8 mouse cellular contexts compared by ENCODE assay signal in the genomic region with DNA sequence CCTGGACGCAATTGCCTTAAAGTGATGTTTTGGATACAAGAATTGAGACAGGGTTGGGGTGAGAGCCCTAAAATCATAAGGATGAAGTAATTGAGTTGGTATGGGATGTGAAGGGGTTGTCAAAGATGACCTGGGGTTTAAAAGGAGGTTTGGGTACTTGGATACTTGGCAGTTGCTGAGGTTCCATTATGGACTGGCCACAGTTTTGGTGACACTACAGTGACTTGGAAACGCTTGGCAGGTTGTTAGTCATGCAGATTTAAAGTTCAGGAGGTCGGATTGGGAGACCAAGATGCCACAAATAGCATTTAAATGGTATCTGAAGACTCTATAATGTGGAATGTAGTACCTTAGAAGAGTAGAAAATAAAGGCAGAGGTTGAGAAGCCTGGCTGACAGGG. TPM values are rescaled to one million over a fixed set of nuclear protein-coding genes. Genes with fewer than 3 reads are reported as not detected.
A peak's percentile ranks its signal among the peaks of the same experiment; 100 is the strongest.
DNase-seq lines count a peak whose midpoint lies in the region; ATAC-seq and TF ChIP-seq lines count a peak whose summit lies in the region.

No protein-coding gene starts in this region.

- TF ChIP-seq RAD21 in CH12.LX (IDR thresholded peaks at IDR 0.05; ENCODE audit: low read depth, low read length), result no peak

- peaks cover 11 to 63% of the 10 kb centered on the region in 2 experiments for H3K4me1 ChIP-seq in CH12.LX (ENCODE audit: control insufficient read depth in 1 of 2, insufficient read depth in 2 of 2)
- H3K4me1 ChIP-seq in forebrain, embryonic 15.5 days, result peaks cover 35% of the 10 kb centered on the region
- H3K4me1 ChIP-seq in liver, embryonic 15.5 days (replicated peaks), result peaks cover 52% of the 10 kb centered on the region

- no peak overlapping the region for H3K27ac ChIP-seq in CH12.LX (ENCODE audit: insufficient read depth, low read depth)
- no peak overlapping the region for H3K27ac ChIP-seq in forebrain, embryonic 15.5 days (replicated peaks)
- peak overlapping the region; percentile 88 for H3K27ac ChIP-seq in liver, embryonic 15.5 days (replicated peaks)

- in situ Hi-C loops in CH12.LX (cut with MboI; ENCODE audit: low pct_ligation_motif_present, low pct_unique_long_range_greater_than_20kb, low sequenced_read_pairs), result no loop called here

- peak overlapping the region; percentile 61 to 80 (median 78) for H3K4me3 ChIP-seq in CH12.LX (replicated peaks in 1 of 3; ENCODE audit: low read depth in 2 of 3, low read length in 2 of 3, poor library complexity in 1 of 3)
- peak overlapping the region; percentile 89 for H3K4me3 ChIP-seq in forebrain, embryonic 15.5 days
- peak overlapping the region; percentile 92 for H3K4me3 ChIP-seq in liver, embryonic 15.5 days (replicated peaks)

- H3K9ac ChIP-seq in CH12.LX (ENCODE audit: insufficient read depth, low read depth), result peak overlapping the region; percentile 87
- peak overlapping the region; percentile 88 for H3K9ac ChIP-seq in forebrain, embryonic 15.5 days (replicated peaks)
- peak overlapping the region; percentile 91 for H3K9ac ChIP-seq in liver, embryonic 15.5 days

- WGBS in forebrain, embryonic 15.5 days, result 43% methylated on average over 3 of the region's 3 CpGs
- 26% methylated on average over 3 of the region's 3 CpGs for WGBS in liver, embryonic 15.5 days (ENCODE audit: insufficient replicate concordance)

- TF ChIP-seq EP300 in CH12.LX (IDR thresholded peaks at IDR 0.05; ENCODE audit: low read length), result no peak

- no peak for TF ChIP-seq CTCF in CH12.LX (conservative IDR thresholded peaks at IDR 0.05 in 1 of 2, IDR thresholded peaks at IDR 0.05 in 1 of 2; ENCODE audit: low read depth in 2 of 2, low read length in 2 of 2)

- ATAC-seq in forebrain, embryonic 15.5 days (replicated peaks), result no peak
- ATAC-seq in liver, embryonic 15.5 days (ENCODE audit: insufficient read depth), result no peak

- H3K36me3 ChIP-seq in CH12.LX (replicated peaks in 1 of 2; ENCODE audit: control insufficient read depth in 1 of 2, insufficient read depth in 1 of 2, low read length in 1 of 2), result peaks cover 52 to 57% of the 10 kb centered on the region in 2 experiments
- H3K36me3 ChIP-seq in forebrain, embryonic 15.5 days, result peaks cover 43% of the 10 kb centered on the region
- H3K36me3 ChIP-seq in liver, embryonic 15.5 days (replicated peaks), result peaks cover 56% of the 10 kb centered on the region

- TF ChIP-seq POLR2A in CH12.LX (IDR thresholded peaks at IDR 0.05; ENCODE audit: low read depth, low read length), result no peak

- dilution Hi-C loops in CH12.LX (cut with MboI; ENCODE audit: extremely low pct_ligation_motif_present, extremely low pct_unique_long_range_greater_than_20kb, low sequenced_read_pairs), result no loop called here

- H3K4me2 ChIP-seq in CH12.LX (ENCODE audit: insufficient read depth, low read depth, poor library complexity, severe bottlenecking), result peak overlapping the region; percentile 38
- H3K4me2 ChIP-seq in forebrain, embryonic 15.5 days (replicated peaks), result peak overlapping the region; percentile 95
- H3K4me2 ChIP-seq in liver, embryonic 15.5 days, result peak overlapping the region; percentile 95

- peaks cover 24% of the 10 kb centered on the region for H3K79me2 ChIP-seq in CH12.LX (replicated peaks; ENCODE audit: control insufficient read depth, extremely low read depth, insufficient read depth, poor library complexity, severe bottlenecking)

- H3K9me3 ChIP-seq in CH12.LX (replicated peaks; ENCODE audit: low read length), result no peaks in the 10 kb centered on the region
- no peaks in the 10 kb centered on the region for H3K9me3 ChIP-seq in forebrain, embryonic 15.5 days
- H3K9me3 ChIP-seq in liver, embryonic 15.5 days (replicated peaks), result no peaks in the 10 kb centered on the region

- DNase-seq in heart, adult 11 months, result peak; percentile 89
- no peak for DNase-seq in heart, adult 9 months (ENCODE audit: low spot score in 2 of 2)
- no peak for DNase-seq in CH12.LX (ENCODE audit: extremely low read depth)
- no peak for DNase-seq in urinary bladder, postnatal 10 days (ENCODE audit: low spot score)
- DNase-seq in right cerebral cortex, postnatal 4 days, result no peak
- no peak for DNase-seq in kidney, postnatal 10 days

- H3K27me3 ChIP-seq in CH12.LX (replicated peaks), result no peaks in the 10 kb centered on the region
- H3K27me3 ChIP-seq in forebrain, embryonic 15.5 days, result no peaks in the 10 kb centered on the region
- H3K27me3 ChIP-seq in liver, embryonic 15.5 days, result no peaks in the 10 kb centered on the region

TF ChIP-seq in CH12.LX, 34 proteins besides CTCF, POLR2A, EP300 and RAD21:
- TF ChIP-seq TBP (conservative IDR thresholded peaks at IDR 0.05; ENCODE audit: low read depth, low read length) (no peak), MYC (IDR thresholded peaks at IDR 0.05; ENCODE audit: low read depth, low read length) (no peak), KAT2A (IDR thresholded peaks at IDR 0.05; ENCODE audit: insufficient replicate concordance, low read length) (no peak), MAX (IDR thresholded peaks at IDR 0.05; ENCODE audit: low read length) (no peak)

RNA-seq across cellular contexts. Expression of a gene that starts 0.5 kb away (rescaled TPM):
- 28.7 and 43.7 TPM in 2 replicates for total RNA-seq in CH12.LX (2012; rRNA removed)
- 57.3 and 66.0 TPM in 2 replicates for total RNA-seq in CH12.LX (2014; rRNA removed)
- 84.2 and 133 TPM in 2 replicates for polyA plus RNA-seq in CH12.LX (2012; ENCODE audit: insufficient read length, low read depth)
- polyA plus RNA-seq in forebrain, embryonic 15.5 days (2015; fragmentation: Nextera tagmentation; extraction: Ambion mirVana), result 24.4 and 25.8 TPM in 2 replicates
- polyA plus RNA-seq in liver, embryonic 15.5 days (2015; fragmentation: Nextera tagmentation; extraction: Ambion mirVana), result 10.7 and 12.6 TPM in 2 replicates

RNA-seq across cellular contexts. Expression of a gene that starts 1.3 kb away (rescaled TPM):
- total RNA-seq in CH12.LX (2012; rRNA removed) (32.4 and 32.6 TPM in 2 replicates), CH12.LX (2014; rRNA removed) (40.3 and 42.6 TPM in 2 replicates)
- 45.9 and 51.1 TPM in 2 replicates for polyA plus RNA-seq in CH12.LX (2012; ENCODE audit: insufficient read length, low read depth)
- polyA plus RNA-seq in forebrain, embryonic 15.5 days (2015; fragmentation: Nextera tagmentation; extraction: Ambion mirVana), result 197 and 205 TPM in 2 replicates
- 120 and 127 TPM in 2 replicates for polyA plus RNA-seq in liver, embryonic 15.5 days (2015; fragmentation: Nextera tagmentation; extraction: Ambion mirVana)

RNA-seq across cellular contexts. Expression of a gene that starts 6.5 kb away (rescaled TPM):
- total RNA-seq in CH12.LX (2012; rRNA removed), result 259 and 331 TPM in 2 replicates
- total RNA-seq in CH12.LX (2014; rRNA removed), result 259 and 461 TPM in 2 replicates
- polyA plus RNA-seq in CH12.LX (2012; ENCODE audit: insufficient read length, low read depth), result 297 and 330 TPM in 2 replicates
- polyA plus RNA-seq in forebrain, embryonic 15.5 days (2015; fragmentation: Nextera tagmentation; extraction: Ambion mirVana), result 106 and 114 TPM in 2 replicates
- polyA plus RNA-seq in liver, embryonic 15.5 days (2015; fragmentation: Nextera tagmentation; extraction: Ambion mirVana), result 110 and 117 TPM in 2 replicates

RNA-seq across cellular contexts. Expression of a gene that starts 14.4 kb away (rescaled TPM):
- total RNA-seq in CH12.LX (2012; rRNA removed) (25.1 and 29.9 TPM in 2 replicates), CH12.LX (2014; rRNA removed) (13.8 and 19.1 TPM in 2 replicates)
- polyA plus RNA-seq in CH12.LX (2012; ENCODE audit: insufficient read length, low read depth), result 45.4 and 49.1 TPM in 2 replicates
- polyA plus RNA-seq in forebrain, embryonic 15.5 days (2015; fragmentation: Nextera tagmentation; extraction: Ambion mirVana), result 33.9 and 35.1 TPM in 2 replicates
- 59.4 and 62.5 TPM in 2 replicates for polyA plus RNA-seq in liver, embryonic 15.5 days (2015; fragmentation: Nextera tagmentation; extraction: Ambion mirVana)

RNA-seq across cellular contexts. Expression of a gene that starts 49.8 kb away (rescaled TPM):
- total RNA-seq in CH12.LX (2012; rRNA removed), result 0.04 TPM in 1 of 2 replicates, not detected in the other
- not detected in 2 replicates for total RNA-seq in CH12.LX (2014; rRNA removed)
- 0.03 TPM in 1 of 2 replicates, not detected in the other for polyA plus RNA-seq in CH12.LX (2012; ENCODE audit: insufficient read length, low read depth)
- 20.3 and 22.0 TPM in 2 replicates for polyA plus RNA-seq in forebrain, embryonic 15.5 days (2015; fragmentation: Nextera tagmentation; extraction: Ambion mirVana)
- 0.76 and 0.82 TPM in 2 replicates for polyA plus RNA-seq in liver, embryonic 15.5 days (2015; fragmentation: Nextera tagmentation; extraction: Ambion mirVana)

Comparison
In these comparisons a context has a peak if more than half of its experiments do, and no peak if none do; other contexts are left out.
1. H3K4me2 ChIP-seq: peak in every context shown above with its lines; median percentile 95 in forebrain, embryonic 15.5 days; 95 in liver, embryonic 15.5 days; 38 in CH12.LX.